Mouse (Mus musculus): ENCODE data around the gene Gstt1.
"Not testable (repeated sequence)": the region's sequence is repeated elsewhere in the genome, so short reads cannot be mapped to it uniquely, and the experiment has no call there.

The Gstt1 gene

DNA sequence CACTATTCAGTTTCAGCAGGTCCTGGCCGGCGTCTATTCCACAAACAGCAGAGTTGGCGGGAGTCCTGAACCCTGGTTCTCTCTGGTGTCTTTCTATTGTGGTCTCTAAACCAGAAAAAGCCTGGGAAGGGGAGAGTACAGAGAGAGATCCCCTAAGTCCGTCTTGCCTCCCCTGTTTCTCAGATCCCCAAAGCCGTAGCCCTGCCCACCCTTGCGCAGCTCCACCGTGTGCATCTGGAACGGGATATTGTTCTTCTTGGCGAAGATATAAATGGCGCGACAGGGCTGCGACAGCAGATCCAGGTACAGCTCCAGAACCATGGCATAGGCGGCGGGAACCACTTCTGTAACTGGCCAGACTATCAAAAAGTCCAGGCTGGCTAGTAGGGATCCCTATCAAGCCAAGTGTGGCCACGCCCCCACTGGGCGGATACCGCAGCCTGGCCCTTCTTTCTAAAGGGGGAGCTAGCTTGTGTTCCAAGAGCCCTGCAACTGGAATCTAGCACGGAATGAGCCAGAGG, at the start of gene Gstt1:
TSS of gene Gstt1 (minus strand) at position 409 of the 521 bp plus-strand sequence.
- DNase-seq, result peak; percentile 79 to 87

DNA sequence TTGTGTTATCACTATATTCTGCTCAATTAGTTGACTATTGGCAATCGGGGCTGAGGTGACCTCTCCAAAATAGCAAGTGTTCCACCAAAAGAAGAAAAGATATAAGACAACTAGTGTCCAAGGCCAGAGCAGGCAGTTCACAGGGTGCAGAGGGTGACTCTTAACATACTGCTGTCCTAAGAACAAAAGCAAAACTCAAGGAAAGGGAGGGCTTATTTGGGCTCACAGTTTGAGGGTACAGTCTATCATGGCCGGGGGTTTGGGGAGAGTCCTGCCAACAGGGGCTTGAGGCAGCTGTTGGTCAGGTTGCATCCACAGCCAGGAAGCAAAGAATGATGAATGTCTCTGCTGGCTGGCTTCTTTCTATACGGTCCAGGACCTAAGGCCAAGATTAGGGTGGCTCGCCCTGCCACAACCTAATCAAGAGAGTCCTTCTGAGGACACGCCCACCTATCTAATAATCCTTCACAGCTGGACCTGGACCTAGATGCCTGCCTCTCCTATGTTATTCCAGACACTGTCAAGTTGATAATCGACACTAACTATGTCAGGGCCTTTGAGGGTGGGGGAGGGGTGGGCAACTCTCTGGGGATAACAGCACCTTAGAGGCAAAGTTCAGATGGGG, 47.0 kb upstream of the Gstt1 start:
- no peak for DNase-seq

DNA sequence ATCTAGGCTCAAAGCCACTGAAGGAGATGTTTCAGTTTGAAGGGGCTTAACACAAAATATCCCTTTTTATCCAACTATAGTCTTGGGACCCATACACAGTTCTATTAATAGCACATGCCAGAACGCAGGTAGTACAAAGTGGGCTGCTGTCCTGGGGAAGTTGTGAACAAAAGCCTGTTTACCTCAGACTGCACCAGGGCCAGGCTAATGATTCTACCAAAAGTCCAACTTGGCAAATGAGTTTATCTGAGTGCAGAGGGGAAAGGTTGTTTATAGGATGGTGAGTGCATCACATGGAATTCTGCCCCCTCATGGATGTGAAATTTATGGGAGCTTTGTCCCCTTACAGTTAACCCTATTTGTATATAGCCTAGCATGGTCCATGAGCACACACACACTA, 46.4 kb upstream of the Gstt1 start:
- peak in 1 of 2 experiments; percentile 15 for DNase-seq

DNA sequence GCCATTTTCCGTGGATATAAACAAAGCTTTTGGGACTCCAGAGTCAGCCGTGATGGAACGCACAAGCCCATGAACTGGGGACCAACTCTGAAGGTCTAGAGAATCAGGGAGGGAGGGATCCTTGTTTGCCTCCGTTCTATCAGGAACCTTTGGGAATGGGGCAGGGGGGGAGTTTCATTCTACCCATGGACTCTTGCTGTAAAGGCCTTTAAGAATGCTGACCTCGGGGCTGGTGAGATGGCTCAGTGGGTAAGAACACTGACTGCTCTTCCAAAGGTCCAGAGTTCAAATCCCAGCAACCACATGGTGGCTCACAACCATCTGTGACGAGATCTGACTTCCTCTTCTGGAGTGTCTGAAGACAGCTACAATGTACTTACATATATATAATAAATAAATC, 45.5 kb upstream of the Gstt1 start:
- not testable (repeated sequence) for DNase-seq

DNA sequence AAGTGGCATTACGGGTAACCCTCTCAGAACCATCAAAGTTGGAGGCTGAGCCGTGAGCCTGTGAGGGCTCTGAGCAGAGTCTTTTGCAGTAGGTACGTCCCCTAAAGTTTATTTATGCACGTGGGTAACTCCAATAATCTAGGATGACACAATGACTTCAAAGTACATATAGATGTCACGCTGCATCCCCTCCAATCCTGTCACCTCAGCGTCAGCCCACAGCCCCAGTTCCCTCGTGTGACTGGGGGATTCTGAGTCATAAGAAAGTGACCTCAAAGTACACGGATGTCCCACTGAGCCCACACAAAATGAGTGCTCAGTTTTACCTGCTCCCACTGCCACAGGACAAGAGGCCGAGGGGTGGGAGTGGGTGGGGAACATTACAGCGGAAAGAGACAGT, 40.7 kb upstream of the Gstt1 start:
- no peak for DNase-seq

DNA sequence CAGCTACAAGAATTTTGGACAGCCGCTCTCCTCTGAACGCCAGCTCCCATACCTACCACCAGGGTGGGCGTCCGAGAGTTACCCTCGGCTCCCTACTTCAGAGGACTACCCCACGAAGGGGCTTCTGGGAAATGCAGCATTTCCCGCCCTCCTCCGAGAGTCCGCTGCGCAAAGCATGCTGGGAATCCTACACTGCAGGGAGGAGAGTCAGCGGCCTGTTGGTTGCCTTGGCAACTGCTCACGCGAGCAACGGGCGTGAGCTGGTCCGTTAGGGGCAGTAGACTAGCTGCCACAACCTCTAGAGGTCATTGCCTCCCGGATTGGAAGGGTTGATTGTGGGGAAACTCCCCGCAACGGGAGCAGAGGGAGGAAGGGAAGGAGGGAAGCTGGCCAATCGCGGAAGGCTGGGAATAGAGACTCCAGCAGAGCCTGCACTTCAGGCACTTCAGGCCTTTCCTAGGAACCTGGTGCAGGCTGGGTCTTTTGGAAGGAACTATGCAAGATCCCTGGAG, 38.9 kb upstream of the Gstt1 start, which contains the start of gene Gstt2:
TSS of gene Gstt2 (minus strand) at position 177 of the 512 bp plus-strand sequence.
- peak; percentile 98 to 99 for DNase-seq

DNA sequence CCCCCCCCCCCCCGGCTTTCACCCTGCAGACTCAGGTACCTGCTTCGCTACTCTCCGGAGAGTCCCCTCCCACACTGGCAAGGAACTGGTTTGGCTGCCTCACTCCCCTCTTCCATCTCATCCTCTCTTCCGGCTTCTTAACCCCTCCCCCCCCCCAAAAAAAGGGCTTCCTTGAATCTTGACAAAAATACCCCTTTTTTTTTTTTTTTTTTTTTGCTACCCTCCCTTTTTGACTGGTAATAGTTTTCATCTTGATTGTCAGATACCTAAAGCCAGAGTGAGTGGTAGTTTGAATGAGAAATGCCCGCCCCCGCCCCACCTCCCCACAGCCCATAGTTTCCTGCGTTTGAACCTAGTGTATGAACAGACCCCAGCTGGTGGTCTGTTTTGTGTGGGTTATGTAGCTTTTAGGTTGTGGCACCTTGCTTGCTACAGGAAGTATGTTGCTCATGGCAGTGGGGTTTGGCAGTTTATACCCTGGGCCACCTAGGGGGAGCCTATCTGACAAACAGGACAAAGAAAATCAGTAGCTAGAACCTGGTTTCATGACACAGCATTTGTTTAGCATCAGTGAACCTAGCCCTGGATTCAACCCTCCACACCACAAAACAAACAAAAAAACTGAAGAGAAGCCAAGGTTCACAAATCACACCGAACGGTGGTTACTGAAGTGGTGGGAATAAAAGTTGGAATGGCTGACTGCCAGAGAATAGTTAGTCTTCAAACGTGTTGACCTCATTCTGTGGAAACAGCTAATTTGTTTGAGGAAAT, 37.6 kb upstream of the Gstt1 start:
- DNase-seq, result peak; percentile 51 to 71

DNA sequence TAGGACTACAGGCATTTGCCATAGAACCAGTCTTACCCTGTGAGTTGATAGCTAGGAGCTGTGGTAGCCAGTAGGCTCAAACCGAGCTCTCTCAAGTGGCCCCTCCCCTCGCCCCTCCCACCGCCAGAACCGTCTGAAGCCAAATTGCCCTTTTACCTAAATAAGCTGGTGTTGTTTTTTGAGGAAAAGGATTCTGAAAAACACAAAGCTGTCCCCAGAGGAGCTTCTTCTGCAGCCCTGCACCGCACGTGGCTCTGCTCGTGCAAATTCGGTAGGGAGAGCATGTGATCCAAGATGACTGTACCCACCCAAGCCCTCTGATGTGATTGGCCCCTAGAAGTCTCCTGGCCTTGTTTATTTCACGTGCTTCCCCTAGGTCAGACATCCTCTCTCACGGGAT, 36.9 kb upstream of the Gstt1 start:
- peak; percentile 85 to 96 for DNase-seq

DNA sequence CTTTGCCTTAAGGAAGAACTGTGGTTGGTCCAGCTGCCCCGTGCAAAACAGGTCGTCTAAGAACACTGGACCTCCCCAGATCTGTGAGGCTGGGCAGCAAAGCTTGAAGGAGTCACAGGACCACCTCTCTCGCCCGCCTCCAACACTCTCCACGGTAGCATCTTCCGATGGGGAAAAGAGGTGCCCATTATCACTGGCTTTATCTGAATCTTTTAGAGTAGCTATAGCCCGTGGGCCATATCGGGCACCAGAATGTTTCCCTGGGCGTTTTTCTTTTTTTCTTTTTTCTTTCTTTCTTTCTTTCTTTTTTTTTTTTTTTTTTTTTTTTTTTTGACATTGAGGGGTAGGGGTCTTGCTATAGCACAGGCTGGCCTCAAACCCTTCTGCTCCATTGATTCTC, 36.3 kb upstream of the Gstt1 start:
- no peak for DNase-seq

DNA sequence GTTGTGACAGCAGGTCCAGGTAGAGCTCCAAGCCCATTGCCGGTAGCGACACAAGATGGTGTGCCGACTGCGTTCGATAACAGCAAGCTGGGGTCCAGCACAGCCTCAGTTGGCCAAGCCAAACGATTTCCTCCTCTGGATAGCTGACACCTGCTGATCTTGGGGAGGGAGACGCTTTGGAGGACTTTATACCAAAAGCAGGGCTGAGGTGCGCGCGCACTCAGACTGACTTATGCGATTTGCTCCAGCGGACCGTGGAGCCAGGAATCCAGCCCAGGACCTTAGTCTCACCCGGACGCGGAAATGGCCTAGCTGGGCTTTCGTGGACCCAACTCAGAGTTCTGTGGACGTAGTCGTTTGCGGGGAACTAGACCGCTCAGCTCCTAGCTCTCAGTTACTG, 35.9 kb upstream of the Gstt1 start:
- DNase-seq, result peak; percentile 96 to 97

DNA sequence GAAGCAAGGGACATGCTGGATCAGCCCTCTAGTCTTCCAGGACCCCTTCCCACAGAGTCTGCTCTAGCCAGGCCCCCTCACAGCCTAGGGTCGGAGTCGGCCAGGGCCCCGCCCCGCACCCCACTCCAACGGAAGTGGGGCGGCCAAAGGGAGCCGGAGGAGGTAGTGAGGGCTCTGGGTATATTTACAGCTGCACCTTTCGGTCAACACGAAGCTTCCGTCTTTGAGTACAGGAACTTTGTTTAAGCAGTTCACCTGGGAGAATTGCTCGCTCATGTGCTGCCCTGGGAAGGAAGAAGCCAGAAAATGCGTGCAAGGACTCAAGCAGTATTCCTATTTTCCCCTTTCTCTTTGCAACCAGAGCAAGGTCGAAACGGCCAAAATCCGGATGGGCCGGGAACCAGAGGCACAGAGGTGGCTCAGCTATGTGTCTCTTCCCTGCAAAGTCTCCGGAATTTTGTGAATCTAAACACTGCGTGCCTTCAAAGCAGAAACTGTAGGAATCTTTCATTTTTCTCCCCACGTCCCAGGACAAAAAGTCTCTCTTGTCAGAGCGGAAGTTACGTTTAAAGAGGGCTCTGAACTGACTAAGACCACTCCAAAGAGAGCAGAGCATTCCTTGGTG, 35.2 kb upstream of the Gstt1 start:
- DNase-seq, result peak in 1 of 2 experiments; percentile 72

DNA sequence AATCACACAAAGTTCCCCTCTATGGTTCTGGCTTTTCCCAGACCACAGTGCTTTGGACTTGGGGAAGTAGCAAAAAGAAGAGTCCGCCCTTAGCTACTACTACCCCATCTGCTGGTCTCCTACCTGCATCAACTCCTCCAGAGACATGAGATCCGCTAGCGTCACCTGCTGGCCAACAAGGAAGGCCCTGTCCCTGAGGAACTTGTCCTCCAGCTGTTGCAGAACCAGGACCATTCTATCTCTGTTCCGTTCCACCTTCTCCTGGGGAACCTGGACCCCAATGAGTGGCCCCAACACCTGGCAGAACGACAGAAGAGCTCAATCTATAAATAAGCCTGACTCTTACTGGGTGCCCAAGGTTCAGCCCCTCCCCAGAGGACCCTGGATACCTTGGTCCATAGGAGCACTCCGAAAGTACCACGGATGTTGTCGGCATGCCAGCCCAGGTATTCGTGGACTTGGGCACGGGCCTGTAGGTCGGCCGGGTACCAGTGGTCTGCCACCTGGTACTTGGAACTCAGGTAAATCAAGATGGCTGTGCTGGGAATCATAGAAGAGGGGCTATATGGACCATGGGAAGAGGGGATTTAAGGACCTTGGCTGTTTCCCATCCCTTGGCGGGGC, 34.0 kb upstream of the Gstt1 start:
- peak; percentile 83 to 90 for DNase-seq

DNA sequence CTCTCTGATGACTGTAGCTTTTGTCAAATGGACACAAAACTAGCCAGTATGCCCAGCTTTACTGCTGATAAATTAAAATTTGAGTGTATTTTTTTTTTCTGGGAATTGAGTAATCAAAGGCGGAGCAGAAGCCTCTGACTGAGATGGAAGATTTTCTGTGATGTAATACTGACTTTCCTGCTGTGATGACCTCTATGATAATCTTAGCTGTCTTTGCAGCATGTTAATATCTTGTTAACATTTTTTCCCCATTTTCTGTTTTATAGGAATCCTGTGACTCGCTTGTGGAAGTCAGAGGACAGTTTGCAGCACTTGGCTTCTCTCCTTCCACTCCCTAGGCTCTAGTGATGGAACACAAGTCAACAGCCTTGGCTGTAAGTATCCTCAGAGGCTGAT, 31.9 kb upstream of the Gstt1 start:
- no peak for DNase-seq

DNA sequence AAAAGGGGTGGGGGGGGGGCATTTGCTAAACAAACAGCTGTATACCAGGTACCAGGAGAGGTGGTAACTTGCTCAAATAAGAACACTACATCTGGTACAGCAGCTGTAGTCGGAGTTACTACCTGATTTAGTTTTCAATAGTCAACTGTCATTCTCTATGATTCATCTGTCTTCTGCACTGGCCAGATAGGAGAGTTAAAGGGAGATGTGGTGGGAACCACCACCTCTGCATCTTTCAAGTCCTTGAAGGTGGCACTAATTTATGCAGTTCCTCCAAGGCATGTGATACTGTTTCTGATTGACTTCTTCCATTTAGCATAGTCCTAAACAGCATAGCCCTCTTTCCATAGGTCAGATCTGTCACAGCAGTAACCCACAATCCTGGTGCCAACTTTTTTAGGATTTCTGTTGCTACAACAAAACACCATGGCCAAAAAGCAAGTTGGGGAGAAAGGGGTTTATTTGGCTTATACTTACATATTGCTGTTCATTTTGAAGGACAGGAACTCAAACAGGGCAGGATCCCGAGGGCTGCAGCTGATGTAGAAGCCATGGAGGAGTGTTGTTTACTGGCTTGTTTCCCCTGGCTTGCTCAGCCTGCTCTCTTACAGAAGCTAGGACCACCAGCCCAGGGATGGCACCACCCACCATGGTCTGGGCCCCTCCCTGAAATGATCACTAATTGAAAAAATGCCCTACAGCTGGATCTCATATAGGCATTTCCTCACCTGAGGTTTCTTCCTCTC, 31.3 kb upstream of the Gstt1 start:
- DNase-seq, result no peak

DNA sequence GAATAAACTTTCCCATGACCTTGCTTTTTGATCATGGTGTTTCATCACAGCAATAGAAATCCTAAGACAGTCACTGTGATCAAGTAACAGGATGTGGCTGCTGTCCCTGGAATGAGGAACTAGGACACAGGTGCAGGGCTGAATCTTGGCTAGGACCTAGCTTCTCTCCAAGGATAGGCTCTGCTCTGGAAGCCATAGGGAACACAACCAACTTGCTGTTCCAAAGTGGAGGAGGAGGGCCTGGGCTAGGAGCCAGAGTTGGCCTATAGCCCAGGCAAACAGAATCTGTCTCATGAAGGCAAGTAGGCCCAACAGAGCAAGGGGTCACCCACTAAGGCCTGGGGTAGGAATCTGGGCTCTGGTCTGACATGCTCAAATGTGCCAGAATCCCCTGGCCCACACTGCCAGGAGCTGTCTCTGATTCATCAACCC, 30.1 kb upstream of the Gstt1 start:
- peak; percentile 46 to 68 for DNase-seq

DNA sequence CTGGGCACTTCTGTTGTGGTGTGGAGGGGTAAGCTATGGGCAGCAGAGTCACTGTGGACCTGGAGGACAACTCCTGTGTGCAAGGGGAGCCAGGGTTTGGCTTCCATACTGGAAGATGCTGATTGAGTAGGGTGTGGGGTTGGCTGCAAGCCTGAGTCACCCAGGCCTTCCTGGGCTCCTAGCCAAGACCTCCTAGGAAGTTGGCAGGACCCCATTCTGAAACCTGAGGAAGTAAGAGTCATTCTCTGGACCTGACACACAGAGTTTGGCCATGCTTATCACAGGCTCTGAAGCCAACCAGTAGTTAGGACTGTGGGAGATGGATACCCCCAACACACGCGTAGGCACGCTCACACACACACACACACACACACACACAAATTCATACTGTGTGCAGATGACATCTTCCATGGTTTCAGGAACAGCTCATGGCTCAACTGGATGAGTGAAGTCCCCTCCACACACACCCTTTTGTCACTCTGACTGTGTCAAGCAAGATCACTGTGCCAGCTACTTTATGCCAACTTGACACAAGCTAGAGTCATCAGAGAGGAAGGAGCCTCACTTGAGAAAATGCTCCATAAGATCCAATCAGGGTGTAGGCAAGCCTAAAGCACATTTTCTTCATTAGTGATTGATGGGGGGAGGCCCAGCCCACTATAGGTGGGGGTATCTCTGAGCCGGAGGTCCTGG, 29.4 kb upstream of the Gstt1 start:
- DNase-seq, result peak; percentile 84 to 87

DNA sequence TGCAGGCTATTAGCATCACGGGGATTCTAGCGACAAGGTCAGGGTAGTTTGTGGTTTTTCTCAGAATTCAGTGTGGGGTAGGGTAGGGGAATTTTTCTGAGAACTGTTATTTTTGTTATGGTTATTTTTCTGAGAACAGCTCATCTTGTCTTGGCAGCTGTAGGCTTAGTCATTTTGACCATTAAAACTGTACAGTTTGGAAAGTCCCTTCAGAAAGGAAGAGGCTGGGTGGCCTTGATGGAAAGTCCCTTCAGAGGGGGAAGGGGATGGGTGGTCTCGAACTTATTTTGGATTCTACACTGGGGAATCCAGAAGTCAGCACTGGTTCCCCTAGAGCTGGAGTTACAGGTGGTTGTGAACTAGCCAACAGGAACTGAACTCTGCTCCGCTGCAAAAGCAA, 26.1 kb upstream of the Gstt1 start:
- DNase-seq, result no peak

DNA sequence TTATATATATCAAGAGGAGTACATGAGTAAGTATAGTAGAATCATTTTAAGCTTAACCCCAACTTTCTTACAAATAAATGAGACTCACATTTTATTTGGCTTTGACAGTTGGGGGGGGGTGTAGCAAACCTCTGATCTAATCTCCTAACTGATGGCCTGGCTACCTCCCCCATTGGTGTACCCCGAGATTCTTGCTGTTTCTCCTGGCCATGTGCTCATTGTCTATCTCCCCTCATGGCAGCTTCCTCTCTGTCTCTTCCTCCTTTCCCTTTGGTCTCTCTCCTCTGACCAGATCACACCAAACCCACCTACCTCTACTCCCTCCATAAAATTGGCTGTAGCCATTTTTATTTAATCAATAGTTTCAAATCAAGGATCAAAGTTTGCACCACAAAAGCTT, 25.4 kb upstream of the Gstt1 start:
- DNase-seq, result no peak

DNA sequence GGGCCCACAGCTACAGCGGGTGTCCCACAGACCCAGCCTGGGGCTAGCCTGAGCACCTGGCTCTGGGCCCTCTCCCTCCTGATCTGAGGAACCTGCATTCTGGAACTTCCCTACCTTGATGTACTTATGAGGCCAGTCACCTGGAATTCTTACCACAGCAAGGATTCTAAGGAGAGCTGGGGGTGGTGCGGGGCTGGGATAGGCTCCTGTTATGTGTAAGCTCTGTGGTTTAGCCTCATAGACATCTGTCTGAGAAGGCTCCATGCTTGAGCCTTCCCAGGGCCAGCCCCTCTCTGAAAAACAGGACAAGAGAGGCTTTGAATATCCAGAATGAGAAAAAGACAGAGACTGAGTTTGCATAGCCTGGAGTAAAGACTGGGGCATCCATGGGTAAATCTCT, 24.1 kb upstream of the Gstt1 start, which contains the start of gene Gstt4:
TSS of gene Gstt4 (minus strand) at position 101 of the 400 bp plus-strand sequence.
- no peak for DNase-seq

DNA sequence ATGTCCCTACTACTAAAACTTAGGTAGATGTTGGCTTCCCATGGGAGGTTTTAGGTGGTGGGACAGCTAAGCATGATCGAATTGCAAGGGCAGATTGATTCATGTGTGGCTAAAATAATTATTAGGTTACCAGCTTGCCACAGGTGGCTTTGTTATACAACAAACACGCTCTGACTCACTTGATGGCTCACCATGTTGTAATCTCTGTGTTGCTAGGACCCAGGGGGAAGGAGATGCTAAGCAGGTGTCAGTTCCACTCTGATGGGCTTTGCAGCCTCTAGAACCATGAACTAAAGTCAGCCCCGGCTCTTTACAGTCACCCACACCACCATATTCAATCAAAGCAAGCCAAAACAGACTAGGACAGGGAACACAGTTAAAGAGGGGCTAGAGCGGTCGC, 21.5 kb upstream of the Gstt1 start:
- no peak for DNase-seq

DNA sequence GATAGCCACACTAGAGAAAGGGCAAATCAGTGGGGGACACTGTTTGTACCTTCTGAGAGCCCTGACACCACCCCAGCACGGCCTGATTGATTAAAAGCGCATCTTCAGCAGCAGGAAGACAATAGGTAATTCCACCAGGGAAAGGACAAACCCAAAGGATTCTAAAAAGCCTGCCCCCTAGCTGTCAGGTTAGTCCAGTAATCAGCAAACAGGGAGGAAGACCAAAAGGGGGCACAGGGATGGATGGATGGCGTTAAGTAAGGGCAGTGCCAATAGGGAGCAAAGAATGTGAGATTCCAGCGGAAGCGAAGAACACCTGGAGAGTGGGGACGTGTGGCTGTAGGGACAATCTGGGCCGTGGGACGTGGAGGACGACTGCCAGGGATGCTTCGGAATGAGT, 20.3 kb upstream of the Gstt1 start:
- DNase-seq, result no peak

DNA sequence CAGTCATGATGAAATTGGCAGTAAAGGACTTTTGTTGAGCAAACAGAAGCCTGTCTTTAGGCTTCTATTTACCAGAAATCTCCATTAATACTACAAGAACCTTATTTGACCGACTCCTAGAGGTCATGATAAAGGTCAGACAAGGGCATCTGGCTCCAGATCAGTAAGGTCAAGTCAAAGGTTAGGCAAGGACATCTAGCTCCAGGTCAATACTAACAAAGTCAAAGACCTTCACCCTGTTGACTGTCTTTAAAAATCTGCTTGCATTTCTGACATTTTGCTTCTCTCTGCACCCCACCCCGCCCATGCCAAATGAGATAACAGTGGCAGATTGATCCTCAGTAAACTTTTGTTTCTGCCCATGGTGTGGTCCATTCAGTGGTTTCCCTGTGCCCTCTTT, 5.8 kb upstream of the Gstt1 start:
- DNase-seq, result no peak
